Mouse (Mus musculus): ENCODE measurements around the gene Dnah9.

DNA sequence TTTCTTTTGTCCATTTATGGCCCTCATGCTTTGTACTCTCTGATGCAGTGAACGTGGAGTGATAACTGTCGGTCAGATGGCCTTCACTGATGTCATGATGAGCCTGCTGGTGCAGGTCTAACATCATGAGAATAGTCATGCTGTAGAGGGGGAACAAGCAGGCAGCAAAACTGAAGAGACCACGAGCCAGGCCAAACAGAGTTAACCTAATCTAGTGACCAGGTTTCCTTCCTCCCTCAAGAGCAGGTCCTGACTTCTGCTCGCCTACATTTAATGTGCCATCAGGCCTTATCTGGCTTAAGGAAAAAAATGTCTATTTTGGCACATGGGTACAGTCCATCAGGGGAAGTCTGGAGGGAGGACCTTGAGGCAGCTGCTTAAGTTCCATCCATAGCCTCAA, 259.2 kb downstream of the Dnah9 start:
- TF ChIP-seq ZNF384 (IDR thresholded peaks at IDR 0.05; ENCODE audit: low read depth, low read length) (no peak), HCFC1 (IDR thresholded peaks at IDR 0.05; ENCODE audit: borderline replicate concordance, insufficient read depth, low read length) (no peak), MAFK (IDR thresholded peaks at IDR 0.05; ENCODE audit: insufficient read depth, low read depth, low read length) (no peak), CHD2 (IDR thresholded peaks at IDR 0.05; ENCODE audit: low read depth, low read length) (no peak), ZC3H11A (IDR thresholded peaks at IDR 0.05; ENCODE audit: borderline replicate concordance, low read depth, low read length) (no peak)

Data from ES-E14 (cell line).